Mouse (Mus musculus): ENCODE data around the gene Uso1.

- TF ChIP-seq POLR2A (IDR thresholded peaks at IDR 0.05; ENCODE audit: control insufficient read depth, low read depth, low read length) = no peak
- no peak for TF ChIP-seq CTCF (IDR thresholded peaks at IDR 0.05; ENCODE audit: control insufficient read depth, insufficient read depth, insufficient replicate concordance, low read depth, low read length)
These were observed 91.8 kb downstream of the Uso1 start for GRCm38 (mm10) chr5:92229514-92229913.
